Mouse (Mus musculus) layer of hippocampus, postnatal 14 days (tissue): Measurements from ENCODE around the gene Capn11. TPM values are rescaled to one million over a fixed set of nuclear protein-coding genes. Genes with fewer than 3 reads are reported as not detected.
"Not testable (repeated sequence)": the region's sequence is repeated elsewhere in the genome, so short reads cannot be mapped to it uniquely, and the experiment has no call there.

Experiments
- DNase-seq, 2 experiments: peaks; one replicate each; pipeline ENCODE4 v3.0.0; 2021 to 2022; ENCODE audit warnings: low spot score in 2 of 2, mixed read lengths in 1 of 2
- total RNA-seq, 2 experiments: library from RNA; stranded (reverse); gene quantifications; 2 replicates each; pipeline ENCODE4 v1.2.3; 2021

Gene Capn11
- total RNA-seq, 2 experiments from 2014 or later: 0.14 to 0.25 TPM

DNA sequence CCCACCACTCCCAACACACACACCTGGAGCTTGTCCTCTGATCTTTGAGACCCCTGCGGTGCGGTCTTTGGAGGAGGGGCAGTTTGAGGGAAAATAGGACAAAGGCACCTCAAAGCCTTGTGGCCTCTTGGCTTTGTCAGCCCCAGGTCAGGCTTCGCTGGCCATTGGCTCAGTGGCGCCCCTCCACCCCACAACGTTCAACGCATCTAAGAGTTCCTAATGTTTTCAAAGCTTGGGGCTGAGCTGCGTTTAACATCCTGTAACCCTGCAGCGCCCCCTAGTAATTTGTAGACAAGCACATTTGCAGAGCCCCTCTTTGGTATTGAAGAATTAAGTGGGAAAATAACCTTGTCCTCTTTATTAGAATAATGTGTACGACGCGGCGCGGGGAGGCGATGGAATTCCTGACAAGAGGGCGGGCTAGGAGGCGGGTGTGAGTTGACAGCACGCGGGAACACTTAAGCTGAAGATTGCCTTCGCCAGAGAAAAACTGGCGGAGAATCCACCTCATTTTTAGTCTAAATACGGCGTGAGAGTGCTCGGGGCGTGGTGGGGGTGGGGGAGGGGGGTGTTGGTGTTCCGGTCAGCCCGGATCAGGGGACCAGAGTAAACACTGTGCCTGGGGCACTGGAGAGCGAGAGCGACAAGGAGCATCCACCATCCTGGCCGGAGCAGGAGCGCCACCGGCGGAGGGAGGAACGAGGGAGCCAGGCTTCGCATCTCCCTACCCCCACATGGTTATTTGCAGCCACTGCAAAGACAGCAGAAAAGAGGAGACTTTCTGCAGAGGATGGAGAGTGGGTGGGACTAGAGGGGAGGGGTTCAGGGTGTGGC lies 29.0 kb downstream of the Capn11 start:
- peak; percentile 68 to 79 for DNase-seq

DNA sequence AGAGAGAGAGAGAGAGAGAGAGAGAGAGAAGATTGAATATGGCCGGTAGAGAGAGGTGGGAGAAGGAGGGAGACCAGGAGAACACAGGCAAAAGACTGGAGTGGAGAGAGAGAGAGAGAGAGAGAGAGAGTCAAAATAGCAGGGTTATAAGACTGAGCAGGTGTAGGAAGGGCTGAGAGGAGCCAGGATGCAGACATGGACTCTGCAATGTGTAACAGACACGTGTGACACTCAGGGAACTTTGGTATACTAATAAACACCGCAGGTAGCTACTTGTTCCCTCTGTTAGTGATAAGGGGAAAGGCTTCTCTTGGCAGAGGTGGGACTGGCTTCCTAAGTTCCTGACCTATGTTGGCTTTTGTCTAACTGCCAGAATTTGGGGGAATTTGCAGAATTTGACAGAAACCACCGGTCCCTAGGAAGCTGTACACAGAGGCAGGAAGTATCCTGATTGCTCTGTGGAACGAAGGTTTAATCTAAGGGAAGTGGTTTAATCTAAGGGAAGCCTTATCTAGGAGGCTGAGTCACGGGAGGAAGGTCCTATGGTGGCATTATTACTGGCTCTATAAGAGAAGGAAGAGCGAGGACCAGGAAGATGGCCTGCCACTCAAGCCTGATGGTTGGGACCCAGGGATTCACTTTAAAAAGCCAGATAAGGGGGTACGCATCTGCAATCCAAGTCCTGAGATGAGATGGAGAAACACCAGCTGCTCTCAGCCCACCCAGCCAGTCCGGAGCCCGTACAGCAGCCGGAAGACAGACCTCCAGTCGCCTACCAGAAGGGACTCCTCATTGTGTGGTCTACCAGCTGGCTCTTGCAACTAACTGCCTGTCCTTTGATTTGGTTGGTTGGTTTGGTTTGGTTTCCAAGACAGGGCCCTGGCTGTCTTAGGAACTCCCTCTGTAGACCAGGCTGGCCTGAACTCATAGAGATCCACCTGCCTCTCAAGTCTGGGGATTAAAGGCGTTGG lies 30.0 kb downstream of the Capn11 start:
- DNase-seq: no peak

- no peak for DNase-seq
These were observed 31.0 kb downstream of the Capn11 start for GRCm38 (mm10) chr17:45628160-45628559.

DNA sequence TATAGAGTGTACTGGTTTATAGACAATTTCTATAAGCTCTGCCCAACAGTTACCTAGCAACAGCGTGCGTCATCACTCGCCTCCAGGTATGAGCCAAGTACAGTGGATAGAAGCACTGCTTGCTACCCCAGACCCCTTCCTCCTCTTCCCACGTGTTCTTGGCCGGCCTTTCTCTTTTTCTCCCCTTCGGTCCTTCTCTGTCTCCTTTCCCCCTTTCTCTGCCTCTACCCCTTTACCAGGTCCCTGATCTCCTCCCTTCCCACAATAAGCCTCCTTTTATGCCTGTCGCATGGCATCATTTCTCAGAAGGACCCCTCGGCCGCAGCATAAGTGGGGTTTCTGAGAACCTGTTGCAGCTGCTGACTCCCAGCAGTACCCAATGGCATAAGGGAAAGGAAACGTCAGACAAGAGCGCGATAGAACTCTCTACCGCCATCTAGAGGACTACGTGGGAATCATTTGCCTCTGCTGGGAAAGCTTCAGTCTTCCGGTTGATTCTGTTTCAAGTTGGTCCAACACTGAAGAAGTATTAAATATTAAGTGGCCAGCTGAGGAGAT lies 32.5 kb downstream of the Capn11 start:
- DNase-seq: peak; percentile 65 to 88

GRCm38 (mm10) chr17:45623425-45623824 lies 35.7 kb downstream of the Capn11 start:
- DNase-seq: not testable (repeated sequence)

DNA sequence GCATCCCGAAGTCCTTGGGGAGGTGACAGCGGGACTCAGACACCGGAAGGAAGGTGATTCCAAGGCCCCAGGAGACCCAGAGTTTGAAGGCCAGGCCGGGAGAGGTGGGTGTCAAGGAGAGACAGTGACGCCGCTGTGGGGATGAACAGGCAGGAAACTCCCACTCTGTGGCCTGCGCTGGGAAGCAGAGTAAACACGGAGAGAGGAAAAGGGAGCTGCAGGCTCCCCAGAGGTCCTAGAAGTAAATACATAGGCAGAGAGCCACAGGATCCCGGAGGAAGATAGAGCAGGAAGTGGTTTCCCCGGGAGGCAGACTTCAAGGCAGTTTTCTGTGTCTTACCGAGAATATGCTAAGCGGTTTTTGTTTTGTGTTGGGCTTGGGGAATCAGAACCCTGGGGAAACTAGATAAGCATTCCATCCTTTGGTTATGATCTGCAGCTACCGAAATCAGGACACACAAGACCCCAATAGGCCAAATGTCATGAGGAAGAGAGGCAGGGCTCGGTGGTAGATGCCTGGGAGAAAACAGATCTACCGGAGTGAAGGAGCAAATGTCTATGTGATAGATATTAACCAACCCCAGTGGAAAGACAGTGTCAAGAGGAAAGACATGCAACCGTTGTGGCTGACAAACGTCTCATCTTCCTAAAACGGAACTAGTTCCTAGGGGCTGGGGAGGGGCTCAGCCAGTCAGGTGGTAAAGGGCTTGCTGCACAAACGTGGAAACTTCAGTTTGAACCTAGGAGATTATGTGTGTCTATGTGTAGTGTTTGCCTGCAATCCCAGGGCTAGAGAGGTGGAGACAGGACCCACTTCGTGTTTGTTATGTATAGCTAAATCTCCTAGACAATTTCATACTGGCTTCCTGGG lies 39.5 kb downstream of the Capn11 start:
- no peak for DNase-seq

DNA sequence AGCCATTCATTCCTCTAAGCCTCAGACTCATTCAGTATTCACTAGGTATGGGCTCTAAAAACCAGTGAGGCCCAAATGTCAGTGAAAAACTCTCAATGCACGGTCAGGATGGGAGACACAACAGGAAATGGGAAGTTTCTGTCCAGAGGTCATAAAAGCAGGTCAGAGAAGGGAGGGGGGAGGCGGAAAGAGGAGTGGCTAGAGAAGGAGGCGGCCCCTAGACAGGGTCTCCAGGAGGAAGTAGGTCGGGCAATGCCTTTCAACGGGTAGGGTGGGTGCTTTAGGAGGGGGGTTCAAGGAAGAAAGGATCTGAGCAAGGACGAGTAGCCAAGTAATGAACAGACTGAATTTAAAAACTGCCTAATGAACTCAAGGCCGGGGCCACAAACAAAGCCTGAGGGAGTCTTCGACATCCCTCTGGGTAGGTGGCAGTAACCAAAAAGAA lies 40.2 kb downstream of the Capn11 start:
- DNase-seq: no peak

- no peak for DNase-seq
These were observed 41.5 kb downstream of the Capn11 start for GRCm38 (mm10) chr17:45617655-45618054.

DNA sequence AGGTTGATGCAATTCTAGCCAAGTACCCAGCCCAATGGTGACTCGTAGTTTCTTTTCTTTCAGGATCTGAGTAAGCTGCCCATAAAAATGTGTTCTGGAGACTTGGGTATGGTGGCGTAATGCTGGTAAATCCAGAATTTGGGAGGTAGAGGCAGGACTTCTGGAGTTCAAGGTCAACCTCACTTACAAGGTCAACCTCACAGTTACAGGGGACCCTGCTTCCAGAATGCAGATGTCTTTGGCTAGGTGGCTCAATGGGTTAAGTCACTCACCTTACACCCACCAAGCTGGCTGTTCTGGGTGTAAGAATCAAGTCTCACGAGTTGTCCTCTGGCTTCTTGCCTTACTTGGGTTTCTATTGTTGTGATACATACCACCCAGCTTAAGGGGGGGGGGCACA lies 42.4 kb downstream of the Capn11 start:
- no peak for DNase-seq

- DNase-seq: no peak
These were observed 43.0 kb downstream of the Capn11 start for GRCm38 (mm10) chr17:45616046-45616650.

DNA sequence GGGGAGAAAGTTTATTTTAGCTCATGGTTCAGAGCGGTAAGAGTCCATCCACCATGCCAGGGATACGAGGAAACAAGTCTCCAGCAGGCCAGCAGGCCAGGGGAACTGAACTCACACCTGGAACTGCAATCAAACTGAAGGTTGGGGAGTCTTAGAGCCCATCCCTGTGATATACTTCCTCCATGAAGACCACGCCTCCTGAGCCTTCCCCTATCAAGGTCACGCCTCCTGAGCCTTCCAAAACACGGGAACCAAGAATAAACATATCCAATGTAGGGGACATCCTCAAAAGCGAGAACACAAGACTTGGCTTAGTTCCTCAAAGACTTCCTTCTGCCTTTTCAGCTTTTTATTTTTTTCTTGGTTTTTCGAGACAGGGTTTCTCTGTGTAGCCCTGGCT lies 46.2 kb downstream of the Capn11 start:
- no peak for DNase-seq

- DNase-seq: no peak
These were observed 47.1 kb downstream of the Capn11 start for GRCm38 (mm10) chr17:45612008-45612407.

DNA sequence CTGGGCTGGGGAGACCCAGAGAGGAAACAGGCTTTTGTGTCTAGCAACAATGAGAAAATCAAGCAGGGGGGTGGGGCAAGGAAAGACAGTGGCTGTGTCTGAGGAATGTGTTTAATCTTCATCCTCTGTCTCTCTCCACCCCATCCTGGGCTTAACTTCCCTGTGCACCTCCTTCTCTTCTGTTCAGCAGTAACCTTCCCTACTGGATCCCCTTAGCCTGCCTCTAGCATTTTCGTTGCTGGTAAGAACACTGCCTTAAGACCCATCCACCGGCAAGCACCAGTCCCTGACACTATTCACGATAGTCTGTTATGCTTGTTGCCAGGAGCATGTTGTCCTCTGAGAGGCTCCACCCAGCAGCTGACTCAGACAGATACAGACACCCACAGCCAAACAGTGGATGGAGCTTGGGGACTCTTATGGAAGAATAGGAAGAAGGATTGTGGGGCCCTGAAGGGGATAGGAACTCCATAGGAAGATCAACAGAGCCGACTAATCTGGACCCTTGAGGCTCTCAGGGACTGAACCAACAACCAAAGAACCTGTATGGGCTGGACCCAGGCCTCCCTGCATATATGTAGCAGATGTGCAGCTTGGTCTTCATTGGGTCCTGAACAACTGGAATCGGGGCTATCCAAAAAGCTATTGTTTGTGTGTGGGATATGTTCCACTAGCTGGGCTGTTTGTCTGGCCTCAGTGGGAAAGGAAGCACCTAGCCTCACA lies 48.8 kb downstream of the Capn11 start:
- no peak for DNase-seq

DNA sequence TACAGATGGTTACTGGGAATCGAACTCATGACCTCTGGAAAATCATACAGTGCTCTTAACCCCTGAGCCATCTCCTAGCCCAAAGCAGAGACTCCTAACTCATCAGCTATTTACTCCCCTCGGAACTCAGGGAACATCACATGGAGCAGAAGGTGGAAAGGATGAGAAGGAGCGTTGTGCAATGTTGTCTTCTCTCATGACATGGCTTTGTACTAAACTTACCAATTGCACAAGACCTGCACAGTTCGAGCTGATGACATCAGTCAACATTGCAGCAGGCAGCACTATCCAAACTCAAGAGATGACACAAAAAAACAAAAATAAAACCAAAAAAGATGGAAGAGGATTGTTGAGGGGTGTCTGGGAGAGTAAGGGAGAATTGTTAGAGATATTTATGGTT lies 50.7 kb downstream of the Capn11 start:
- DNase-seq: no peak

DNA sequence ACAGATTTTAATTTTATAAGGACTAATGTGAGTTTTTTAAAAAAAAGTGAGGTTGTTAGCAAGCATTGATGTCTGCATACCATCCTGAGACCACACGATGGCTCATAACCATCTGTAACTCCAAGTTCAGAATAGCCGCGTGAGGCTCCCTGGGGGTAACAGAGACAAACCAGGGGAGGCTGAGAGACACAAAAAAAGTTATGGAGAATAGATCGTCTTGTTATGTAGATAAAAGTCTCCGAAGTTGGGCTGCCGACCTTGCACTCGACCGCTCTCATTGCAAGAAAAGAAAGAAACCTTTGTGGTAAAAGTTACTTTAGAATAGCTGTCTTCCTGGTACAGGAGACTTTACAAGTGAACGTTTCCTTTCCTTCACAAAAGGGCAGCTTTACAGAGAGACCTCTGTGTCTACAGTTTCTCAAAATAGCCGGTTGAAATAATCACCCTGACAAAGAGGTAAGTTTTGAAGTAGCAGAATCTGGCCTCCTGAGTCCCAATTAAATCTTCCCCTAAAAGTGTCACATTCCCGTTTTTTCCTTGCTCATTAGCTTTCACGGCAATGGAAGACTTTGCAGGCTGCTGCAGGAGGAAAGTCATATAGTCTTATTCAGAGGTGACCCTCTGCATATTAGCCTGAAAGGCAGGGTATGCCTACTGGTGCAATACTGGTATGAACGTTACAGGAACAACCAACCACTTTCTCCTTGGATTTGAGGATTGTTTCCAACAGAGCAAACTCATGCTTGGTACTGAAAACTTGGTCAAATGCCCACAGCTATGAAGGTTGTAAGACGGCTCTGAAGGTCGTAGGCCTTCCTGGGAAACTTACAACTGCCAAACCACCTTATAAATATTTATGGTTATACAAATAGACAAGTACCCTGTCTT lies 51.9 kb downstream of the Capn11 start:
- DNase-seq: no peak

DNA sequence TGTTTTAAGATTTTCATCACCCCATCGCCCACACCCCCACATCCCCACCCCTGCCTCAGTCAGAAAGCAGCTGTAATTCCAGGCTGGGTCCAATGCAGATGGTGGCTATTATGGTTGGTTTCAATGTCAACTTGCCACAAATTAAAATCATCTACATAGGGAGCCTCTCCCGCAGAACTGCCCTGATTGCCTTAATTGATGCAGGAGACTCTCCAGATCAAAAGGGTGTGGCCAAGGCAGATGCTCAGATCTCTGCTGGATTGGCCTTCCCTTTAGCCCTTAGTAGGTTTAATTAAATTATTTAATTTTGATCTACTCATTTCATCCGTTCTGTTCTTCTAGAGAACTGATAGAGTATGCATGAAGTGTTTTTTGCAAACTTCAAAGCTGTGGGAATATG lies 56.1 kb downstream of the Capn11 start:
- no peak for DNase-seq

DNA sequence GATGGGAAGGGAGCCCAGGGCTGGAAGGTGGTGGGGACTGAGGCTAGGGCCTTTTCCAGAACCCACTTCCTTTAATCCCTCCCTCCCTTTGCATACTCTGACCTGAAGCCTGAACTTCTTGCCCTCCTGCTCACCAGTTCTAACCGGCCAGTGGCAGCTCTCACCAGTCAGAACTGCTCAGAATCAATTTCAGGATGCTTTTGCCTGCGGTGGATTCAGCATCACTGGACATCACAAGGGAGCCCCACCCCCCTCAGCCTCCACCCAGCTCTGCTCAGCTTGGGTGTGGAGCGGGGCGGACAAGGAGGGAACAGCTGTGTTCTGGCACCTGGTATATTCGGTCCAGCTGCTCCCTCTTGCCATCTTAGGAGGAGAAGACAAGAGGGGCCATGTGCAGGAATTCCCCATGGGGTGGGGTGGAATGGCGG lies 57.2 kb downstream of the Capn11 start, which contains the start of gene Mymx:
Gene Mymx, minus strand, starts transcription at position 226 of the 428 bp plus-strand sequence.
- DNase-seq: no peak

DNA sequence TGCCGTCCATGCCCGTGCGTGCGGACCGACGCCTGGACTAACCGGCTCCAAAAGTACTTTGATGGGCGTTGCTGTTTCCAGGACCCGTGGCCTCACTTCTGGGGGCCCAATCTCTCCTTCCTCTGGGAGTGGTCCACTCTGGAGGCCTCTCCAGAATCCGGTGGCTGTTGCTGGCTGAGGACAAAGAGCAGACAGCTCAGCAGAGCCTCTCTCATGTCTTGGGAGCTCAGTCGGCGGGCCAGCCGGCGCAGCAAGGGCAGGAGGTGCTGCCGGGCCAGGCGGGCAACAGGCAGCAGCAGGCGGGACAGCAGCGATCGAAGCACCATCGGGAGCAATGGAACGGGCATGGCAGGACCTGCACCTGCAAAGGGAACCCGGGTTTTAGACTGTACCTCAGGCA lies 57.8 kb downstream of the Capn11 start:
- no peak for DNase-seq
